Mouse (Mus musculus): Measurements from ENCODE around the gene Mcm5. TPM values are rescaled to one million over a fixed set of nuclear protein-coding genes. Genes with fewer than 3 reads are reported as not detected.

Mcm5 gene
- polyA plus RNA-seq, 1 experiment = 22.0 TPM

DNA sequence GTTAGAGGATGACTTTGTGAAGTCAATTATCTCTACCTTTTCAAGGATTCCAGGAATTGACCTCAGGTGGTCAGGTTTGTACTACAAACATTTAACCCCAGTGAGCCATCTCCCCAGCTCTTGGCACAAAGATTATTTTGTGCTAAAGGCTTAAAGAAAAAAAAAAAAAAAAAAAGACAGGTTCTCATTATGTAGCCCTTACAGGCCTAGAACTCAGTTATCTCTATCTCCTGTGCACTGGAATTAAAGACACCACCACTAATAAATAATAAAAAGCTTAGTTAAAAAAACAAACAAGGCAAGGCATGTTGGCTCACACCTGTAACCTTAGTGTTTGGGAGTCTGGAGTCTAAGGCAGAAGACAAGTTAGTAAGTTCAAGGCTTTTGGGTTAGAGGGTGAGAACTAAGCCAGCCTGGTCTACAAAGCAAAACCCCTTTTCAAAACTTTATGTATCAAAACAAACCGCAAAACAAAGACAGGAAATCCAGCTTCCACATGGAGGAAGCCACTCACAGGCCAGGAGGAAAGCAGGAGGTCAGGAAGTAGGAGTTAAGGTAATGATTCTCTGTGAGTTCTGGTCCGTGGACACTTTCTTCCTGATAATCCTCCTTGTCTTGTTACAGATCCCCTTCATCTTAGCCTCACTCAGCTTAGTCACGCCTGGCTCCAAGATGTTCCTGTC is 24.8 kb upstream of the Mcm5 start:
- Histone ChIP-seq H3K36me3 (ENCODE audit: control insufficient read depth, insufficient read depth, low read length) (no peaks in the 10 kb centered on the region), H3K27me3 (ENCODE audit: control insufficient read depth, insufficient read depth, low read length) (no peaks in the 10 kb centered on the region), H3K27ac (ENCODE audit: insufficient read depth, low read depth, low read length) (no peak overlapping the region), H3K4me1 (ENCODE audit: control insufficient read depth, insufficient read depth, insufficient read length, low read length) (peaks cover 9% of the 10 kb centered on the region; the same call in 1 of the 2 replicates), H3K4me3 (ENCODE audit: low read depth, low read length) (no peak overlapping the region)
- 72% methylated on average over 3 of the region's 3 CpGs for WGBS
- TF ChIP-seq CTCF (IDR thresholded peaks at IDR 0.05; ENCODE audit: extremely low read depth, insufficient read length, insufficient replicate concordance, low read depth, low read length) (no peak), POLR2A (IDR thresholded peaks at IDR 0.05; ENCODE audit: low read depth, low read length) (no peak)

DNA sequence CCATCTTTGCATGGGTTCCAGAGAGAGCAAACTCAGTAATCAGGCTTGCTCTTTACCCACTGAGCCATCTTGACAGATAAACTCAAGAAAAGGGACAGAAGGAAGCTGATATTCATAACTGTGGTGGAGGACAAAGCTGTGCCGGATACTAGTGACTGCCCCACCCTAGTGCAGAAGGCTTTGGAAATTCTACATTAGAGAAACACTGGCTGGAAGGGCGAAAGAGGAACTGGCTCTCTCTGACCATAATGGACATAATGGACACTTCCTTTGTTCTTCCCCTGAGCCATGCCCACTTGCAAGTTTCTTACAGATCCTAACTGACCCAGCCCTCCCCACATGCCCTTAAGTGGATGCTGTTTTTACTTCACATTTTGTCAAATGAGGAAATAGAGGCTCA is 23.4 kb upstream of the Mcm5 start:
- Histone ChIP-seq H3K36me3 (ENCODE audit: control insufficient read depth, insufficient read depth, low read length) (no peaks in the 10 kb centered on the region), H3K4me3 (ENCODE audit: low read depth, low read length) (no peak overlapping the region), H3K4me1 (ENCODE audit: control insufficient read depth, insufficient read depth, insufficient read length, low read length) (peaks cover 9% of the 10 kb centered on the region; the same call in 1 of the 2 replicates), H3K27ac (ENCODE audit: insufficient read depth, low read depth, low read length) (peak overlapping the region; percentile 27; the same call in 1 of the 2 replicates), H3K27me3 (ENCODE audit: control insufficient read depth, insufficient read depth, low read length) (no peaks in the 10 kb centered on the region)
- WGBS = 81% methylated on average over 2 of the region's 2 CpGs
- TF ChIP-seq CTCF (IDR thresholded peaks at IDR 0.05; ENCODE audit: extremely low read depth, insufficient read length, insufficient replicate concordance, low read depth, low read length) = no peak
- TF ChIP-seq POLR2A (IDR thresholded peaks at IDR 0.05; ENCODE audit: low read depth, low read length) = no peak

DNA sequence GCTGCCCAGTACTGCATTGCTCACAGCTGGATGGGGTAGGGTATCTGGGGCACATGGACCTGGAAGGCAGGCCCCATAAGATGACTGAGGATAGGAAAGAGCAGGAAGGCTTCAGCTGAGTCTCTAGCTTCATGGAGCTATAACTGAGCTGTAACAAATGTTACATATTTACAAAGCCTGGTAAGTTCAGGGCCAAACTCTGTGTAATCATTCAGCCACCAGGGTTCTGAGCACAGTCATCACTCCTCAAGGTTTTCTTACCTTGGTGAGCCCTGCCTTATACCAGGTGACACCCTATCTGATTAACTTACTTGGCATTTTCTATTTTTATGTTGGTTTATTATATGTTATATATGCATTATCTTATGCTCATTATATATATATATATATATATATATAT is 22.2 kb upstream of the Mcm5 start:
- Histone ChIP-seq H3K36me3 (ENCODE audit: control insufficient read depth, insufficient read depth, low read length) (no peaks in the 10 kb centered on the region), H3K4me3 (ENCODE audit: low read depth, low read length) (no peak overlapping the region), H3K27ac (ENCODE audit: insufficient read depth, low read depth, low read length) (no peak overlapping the region), H3K4me1 (ENCODE audit: control insufficient read depth, insufficient read depth, insufficient read length, low read length) (peaks cover 9% of the 10 kb centered on the region; the same call in 1 of the 2 replicates), H3K27me3 (ENCODE audit: control insufficient read depth, insufficient read depth, low read length) (no peaks in the 10 kb centered on the region)
- TF ChIP-seq CTCF (IDR thresholded peaks at IDR 0.05; ENCODE audit: extremely low read depth, insufficient read length, insufficient replicate concordance, low read depth, low read length) (no peak), POLR2A (IDR thresholded peaks at IDR 0.05; ENCODE audit: low read depth, low read length) (no peak)

DNA sequence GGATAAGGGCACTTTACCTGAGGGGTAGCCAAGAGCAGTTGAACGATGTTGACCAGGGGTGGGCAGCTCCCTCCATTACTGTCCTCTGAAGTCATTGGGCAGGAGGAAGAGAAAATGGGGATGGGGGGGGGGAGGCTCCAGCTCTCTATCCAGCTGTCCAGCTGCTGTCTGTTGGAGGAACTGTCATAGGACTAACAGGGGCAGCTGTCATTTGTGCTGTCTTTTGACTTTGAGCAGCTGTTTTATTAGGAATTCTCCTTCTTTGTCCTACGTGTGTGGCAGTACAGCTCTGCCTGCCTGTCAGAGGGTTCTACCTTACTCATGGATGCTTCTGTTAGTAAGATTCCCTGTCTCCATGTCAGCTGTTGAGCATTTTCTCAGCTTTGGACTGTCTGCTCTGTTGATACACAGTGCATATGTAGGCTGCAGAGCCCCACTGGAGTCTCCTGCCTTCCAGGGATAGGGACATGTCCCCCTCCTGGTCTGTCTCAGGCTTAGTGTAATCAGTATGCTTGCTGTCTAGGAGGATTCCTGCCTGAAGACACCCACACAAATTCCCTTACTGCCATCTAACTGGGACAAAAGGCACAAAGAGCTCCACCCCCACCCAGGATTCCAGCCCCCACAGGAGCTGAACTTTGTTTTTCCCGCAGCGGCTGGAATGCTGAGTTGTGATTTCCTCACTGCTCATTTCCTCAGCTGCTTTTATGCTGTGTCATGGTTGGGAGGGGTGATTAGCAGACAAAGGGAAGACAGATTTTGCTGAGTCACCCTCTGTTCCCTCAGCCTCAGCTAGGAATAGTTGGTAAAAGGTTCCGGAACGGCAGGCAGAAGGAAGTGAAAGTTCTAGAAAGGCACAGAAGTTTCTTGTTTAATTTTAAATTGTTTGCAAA is 20.1 kb upstream of the Mcm5 start:
- Histone ChIP-seq H3K4me1 (ENCODE audit: control insufficient read depth, insufficient read depth, insufficient read length, low read length) (peaks cover 11% of the 10 kb centered on the region; the same call in 1 of the 2 replicates), H3K27ac (ENCODE audit: insufficient read depth, low read depth, low read length) (no peak overlapping the region), H3K27me3 (ENCODE audit: control insufficient read depth, insufficient read depth, low read length) (no peaks in the 10 kb centered on the region), H3K4me3 (ENCODE audit: low read depth, low read length) (no peak overlapping the region), H3K36me3 (ENCODE audit: control insufficient read depth, insufficient read depth, low read length) (no peaks in the 10 kb centered on the region)
- 5% methylated on average over 6 of the region's 6 CpGs for WGBS
- TF ChIP-seq POLR2A (IDR thresholded peaks at IDR 0.05; ENCODE audit: low read depth, low read length) = no peak

DNA sequence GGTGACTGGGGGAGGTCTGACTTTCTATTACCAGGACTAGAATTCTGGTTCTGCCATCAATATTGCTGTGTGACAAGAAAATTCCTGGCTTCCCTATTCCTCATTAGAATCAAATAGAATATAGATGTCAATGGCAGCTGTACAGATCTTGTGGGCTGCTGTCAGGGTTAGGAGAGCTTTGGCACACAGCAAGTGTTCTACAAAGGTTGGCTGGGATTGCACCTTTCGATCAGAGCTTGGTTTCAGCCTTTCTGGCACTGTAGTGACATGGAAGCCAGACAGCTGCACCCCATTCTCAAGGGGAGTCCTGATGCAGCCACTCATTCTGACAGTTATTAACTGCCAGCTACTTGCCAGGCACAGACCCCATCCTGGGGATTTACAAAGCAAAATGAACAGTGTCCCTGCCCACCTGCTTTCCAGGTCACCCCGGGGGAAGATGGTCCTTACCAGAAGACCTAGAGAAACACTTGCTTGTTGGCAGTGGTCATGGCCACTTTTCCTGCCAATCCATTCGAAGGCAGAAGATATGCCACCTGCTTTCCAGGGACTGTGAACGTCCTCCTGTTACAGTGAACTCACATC is 18.5 kb upstream of the Mcm5 start:
- no peaks in the 10 kb centered on the region for H3K27me3 ChIP-seq (ENCODE audit: control insufficient read depth, insufficient read depth, low read length)
- H3K27ac ChIP-seq (ENCODE audit: insufficient read depth, low read depth, low read length) = no peak overlapping the region
- WGBS = 73% methylated on average over 4 of the region's 4 CpGs
- no peak for TF ChIP-seq POLR2A (IDR thresholded peaks at IDR 0.05; ENCODE audit: low read depth, low read length)
- no peak for TF ChIP-seq CTCF (IDR thresholded peaks at IDR 0.05; ENCODE audit: extremely low read depth, insufficient read length, insufficient replicate concordance, low read depth, low read length)
- H3K4me1 ChIP-seq (ENCODE audit: control insufficient read depth, insufficient read depth, insufficient read length, low read length) = peaks cover 11% of the 10 kb centered on the region; the same call in 1 of the 2 replicates
- no peaks in the 10 kb centered on the region for H3K36me3 ChIP-seq (ENCODE audit: control insufficient read depth, insufficient read depth, low read length)
- H3K4me3 ChIP-seq (ENCODE audit: low read depth, low read length) = no peak overlapping the region

DNA sequence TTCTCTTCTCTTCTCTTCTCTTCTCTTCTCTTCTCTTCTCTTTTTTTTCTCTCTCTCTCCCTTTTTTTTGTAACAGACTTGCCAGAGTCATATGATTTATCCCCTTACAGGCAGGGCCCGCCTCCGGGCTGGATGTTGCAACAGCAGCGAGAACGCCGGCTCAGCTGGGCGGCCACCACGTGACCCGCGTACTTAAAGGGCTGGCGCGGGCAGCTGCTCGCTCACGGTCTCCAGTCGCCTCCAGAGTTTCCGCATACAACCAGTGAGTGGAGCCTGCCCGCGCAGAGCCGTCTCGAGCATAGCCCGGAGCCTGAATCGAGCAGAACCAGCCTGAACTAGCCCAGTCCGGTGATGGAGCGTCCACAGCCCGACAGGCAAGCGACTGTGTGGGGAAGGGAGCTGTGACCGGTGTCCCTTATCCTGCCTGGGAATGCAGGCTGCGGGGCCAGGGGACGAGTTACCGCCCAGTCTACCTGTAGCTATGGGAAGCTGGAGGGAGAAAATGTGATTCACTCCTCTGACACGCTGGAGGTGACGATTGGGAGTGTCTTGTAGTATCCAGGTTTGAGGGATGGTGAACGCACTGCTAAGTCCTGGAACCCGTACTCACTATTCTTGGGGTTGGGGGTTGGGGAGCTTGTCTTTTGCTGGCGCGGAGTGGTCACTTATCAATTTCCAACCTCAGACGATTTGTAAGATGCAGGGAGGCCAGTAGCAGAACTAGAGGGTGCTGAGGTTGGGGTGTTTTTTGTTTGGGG is 15.8 kb upstream of the Mcm5 start, which contains the start of gene Hmox1:
Gene Hmox1 (plus strand): TSS at position 223 of the 758 bp plus-strand sequence.
- TF ChIP-seq POLR2A (IDR thresholded peaks at IDR 0.05; ENCODE audit: low read depth, low read length) = peak; percentile 59
- TF ChIP-seq CTCF (IDR thresholded peaks at IDR 0.05; ENCODE audit: extremely low read depth, insufficient read length, insufficient replicate concordance, low read depth, low read length) = no peak
- 1% methylated on average over 36 of the region's 36 CpGs for WGBS
- Histone ChIP-seq H3K4me3 (ENCODE audit: low read depth, low read length) (peak within 1 kb of the TSS; percentile 70), H3K27me3 (ENCODE audit: control insufficient read depth, insufficient read depth, low read length) (no peaks in the 10 kb centered on the region), H3K4me1 (ENCODE audit: control insufficient read depth, insufficient read depth, insufficient read length, low read length) (peaks cover 11% of the 10 kb centered on the region; the same call in 1 of the 2 replicates), H3K27ac (ENCODE audit: insufficient read depth, low read depth, low read length) (peak within 1 kb of the TSS; percentile 4; the same call in 1 of the 2 replicates), H3K36me3 (ENCODE audit: control insufficient read depth, insufficient read depth, low read length) (no peaks in the 10 kb centered on the region)
